Mouse (Mus musculus): ENCODE data around the gene D6Wsu163e. TPM values are rescaled to one million over a fixed set of nuclear protein-coding genes. Genes with fewer than 3 reads are reported as not detected.

D6Wsu163e gene
- polyA plus RNA-seq, 1 experiment from 2014 or later = 31.8 TPM

GRCm38 (mm10) chr6:126981539-126982234 is 41.9 kb downstream of the D6Wsu163e start:
- no peak overlapping the region for H3K9ac ChIP-seq (ENCODE audit: low read depth, low read length)

GRCm38 (mm10) chr6:126993676-126994075 is 53.9 kb downstream of the D6Wsu163e start:
- no peak overlapping the region for H3K27ac ChIP-seq (ENCODE audit: low read length)
- no peaks in the 10 kb centered on the region for H3K27me3 ChIP-seq (ENCODE audit: control insufficient read depth, insufficient read depth, low read depth, low read length)
- ATAC-seq = no peak
- H3K4me2 ChIP-seq (ENCODE audit: low read length) = no peak overlapping the region
- no peaks in the 10 kb centered on the region for H3K36me3 ChIP-seq (ENCODE audit: control insufficient read depth, insufficient read depth, low read length)
- no peaks in the 10 kb centered on the region for H3K4me1 ChIP-seq (ENCODE audit: control insufficient read depth, insufficient read depth, low read length)
- WGBS = 64% methylated on average over 2 of the region's 2 CpGs
- no peak overlapping the region for H3K4me3 ChIP-seq (ENCODE audit: low read depth, low read length)
- no peak overlapping the region for H3K9ac ChIP-seq (ENCODE audit: low read depth, low read length)
- no peaks in the 10 kb centered on the region for H3K9me3 ChIP-seq (replicated peaks; ENCODE audit: control insufficient read depth, low read length, poor library complexity, severe bottlenecking)

More at GRCm38 (mm10) chr6:126981539-126982234, 41.9 kb downstream of the D6Wsu163e start:
- Histone ChIP-seq H3K27ac (ENCODE audit: low read length) (no peak overlapping the region), H3K4me2 (ENCODE audit: low read length) (no peak overlapping the region), H3K9me3 (replicated peaks; ENCODE audit: control insufficient read depth, low read length, poor library complexity, severe bottlenecking) (no peaks in the 10 kb centered on the region), H3K36me3 (ENCODE audit: control insufficient read depth, insufficient read depth, low read length) (0 out of 2 replicates have a peak, but pooled peaks cover 6% of the 10 kb centered on the region), H3K4me3 (ENCODE audit: low read depth, low read length) (no peak overlapping the region), H3K27me3 (ENCODE audit: control insufficient read depth, insufficient read depth, low read depth, low read length) (no peaks in the 10 kb centered on the region), H3K4me1 (ENCODE audit: control insufficient read depth, insufficient read depth, low read length) (no peaks in the 10 kb centered on the region)
- no peak for ATAC-seq
- 63% methylated on average over 5 of the region's 5 CpGs for WGBS

- Histone ChIP-seq H3K9me3 (replicated peaks; ENCODE audit: control insufficient read depth, low read length, poor library complexity, severe bottlenecking) (no peaks in the 10 kb centered on the region), H3K4me2 (ENCODE audit: low read length) (no peak overlapping the region), H3K27me3 (ENCODE audit: control insufficient read depth, insufficient read depth, low read depth, low read length) (no peaks in the 10 kb centered on the region), H3K36me3 (ENCODE audit: control insufficient read depth, insufficient read depth, low read length) (no peaks in the 10 kb centered on the region), H3K4me1 (ENCODE audit: control insufficient read depth, insufficient read depth, low read length) (no peaks in the 10 kb centered on the region), H3K9ac (ENCODE audit: low read depth, low read length) (no peak overlapping the region), H3K27ac (ENCODE audit: low read length) (no peak overlapping the region), H3K4me3 (ENCODE audit: low read depth, low read length) (no peak overlapping the region)
- ATAC-seq = no peak
- WGBS = 84% methylated on average over 3 of the region's 3 CpGs
Measured at GRCm38 (mm10) chr6:126995494-126995893, 55.7 kb downstream of the D6Wsu163e start.

GRCm38 (mm10) chr6:126996399-126996798 is 56.6 kb downstream of the D6Wsu163e start:
- Histone ChIP-seq H3K36me3 (ENCODE audit: control insufficient read depth, insufficient read depth, low read length) (no peaks in the 10 kb centered on the region), H3K27me3 (ENCODE audit: control insufficient read depth, insufficient read depth, low read depth, low read length) (no peaks in the 10 kb centered on the region), H3K9ac (ENCODE audit: low read depth, low read length) (no peak overlapping the region), H3K9me3 (replicated peaks; ENCODE audit: control insufficient read depth, low read length, poor library complexity, severe bottlenecking) (no peaks in the 10 kb centered on the region), H3K4me1 (ENCODE audit: control insufficient read depth, insufficient read depth, low read length) (no peaks in the 10 kb centered on the region), H3K4me3 (ENCODE audit: low read depth, low read length) (no peak overlapping the region), H3K4me2 (ENCODE audit: low read length) (no peak overlapping the region), H3K27ac (ENCODE audit: low read length) (no peak overlapping the region)
- WGBS = 86% methylated on average over 5 of the region's 5 CpGs
- no peak for ATAC-seq

GRCm38 (mm10) chr6:127005646-127006045 is 65.9 kb downstream of the D6Wsu163e start:
- Histone ChIP-seq H3K9ac (ENCODE audit: low read depth, low read length) (no peak overlapping the region), H3K4me2 (ENCODE audit: low read length) (no peak overlapping the region), H3K27me3 (ENCODE audit: control insufficient read depth, insufficient read depth, low read depth, low read length) (no peaks in the 10 kb centered on the region), H3K36me3 (ENCODE audit: control insufficient read depth, insufficient read depth, low read length) (no peaks in the 10 kb centered on the region), H3K9me3 (replicated peaks; ENCODE audit: control insufficient read depth, low read length, poor library complexity, severe bottlenecking) (no peaks in the 10 kb centered on the region), H3K27ac (ENCODE audit: low read length) (no peak overlapping the region), H3K4me1 (ENCODE audit: control insufficient read depth, insufficient read depth, low read length) (no peaks in the 10 kb centered on the region), H3K4me3 (ENCODE audit: low read depth, low read length) (no peak overlapping the region)
- 86% methylated on average over 3 of the region's 3 CpGs for WGBS
- ATAC-seq = no peak

GRCm38 (mm10) chr6:127006551-127006950 is 66.8 kb downstream of the D6Wsu163e start:
- 88% methylated on average over 3 of the region's 3 CpGs for WGBS
- Histone ChIP-seq H3K9me3 (replicated peaks; ENCODE audit: control insufficient read depth, low read length, poor library complexity, severe bottlenecking) (no peaks in the 10 kb centered on the region), H3K4me3 (ENCODE audit: low read depth, low read length) (no peak overlapping the region), H3K27me3 (ENCODE audit: control insufficient read depth, insufficient read depth, low read depth, low read length) (no peaks in the 10 kb centered on the region), H3K36me3 (ENCODE audit: control insufficient read depth, insufficient read depth, low read length) (no peaks in the 10 kb centered on the region), H3K27ac (ENCODE audit: low read length) (no peak overlapping the region), H3K9ac (ENCODE audit: low read depth, low read length) (no peak overlapping the region), H3K4me2 (ENCODE audit: low read length) (no peak overlapping the region), H3K4me1 (ENCODE audit: control insufficient read depth, insufficient read depth, low read length) (no peaks in the 10 kb centered on the region)
- no peak for ATAC-seq

- WGBS = 96% methylated on average over 13 of the region's 13 CpGs
- no peak overlapping the region for H3K27ac ChIP-seq (ENCODE audit: low read length)
Measured at GRCm38 (mm10) chr6:127010021-127010420, 70.3 kb downstream of the D6Wsu163e start.

GRCm38 (mm10) chr6:127011947-127012535 is 72.3 kb downstream of the D6Wsu163e start:
- Histone ChIP-seq H3K4me3 (ENCODE audit: low read depth, low read length) (no peak overlapping the region), H3K9me3 (replicated peaks; ENCODE audit: control insufficient read depth, low read length, poor library complexity, severe bottlenecking) (no peaks in the 10 kb centered on the region), H3K27ac (ENCODE audit: low read length) (no peak overlapping the region), H3K27me3 (ENCODE audit: control insufficient read depth, insufficient read depth, low read depth, low read length) (no peaks in the 10 kb centered on the region), H3K4me1 (ENCODE audit: control insufficient read depth, insufficient read depth, low read length) (no peaks in the 10 kb centered on the region), H3K36me3 (ENCODE audit: control insufficient read depth, insufficient read depth, low read length) (no peaks in the 10 kb centered on the region), H3K4me2 (ENCODE audit: low read length) (no peak overlapping the region), H3K9ac (ENCODE audit: low read depth, low read length) (no peak overlapping the region)
- 70% methylated on average over 13 of the region's 13 CpGs for WGBS
- ATAC-seq = 0 out of 2 replicates have a peak, but pooled peaks have one; percentile 17

More at GRCm38 (mm10) chr6:127010021-127010420, 70.3 kb downstream of the D6Wsu163e start:
- Histone ChIP-seq H3K9ac (ENCODE audit: low read depth, low read length) (no peak overlapping the region), H3K4me1 (ENCODE audit: control insufficient read depth, insufficient read depth, low read length) (no peaks in the 10 kb centered on the region), H3K36me3 (ENCODE audit: control insufficient read depth, insufficient read depth, low read length) (no peaks in the 10 kb centered on the region), H3K4me3 (ENCODE audit: low read depth, low read length) (no peak overlapping the region), H3K9me3 (replicated peaks; ENCODE audit: control insufficient read depth, low read length, poor library complexity, severe bottlenecking) (no peaks in the 10 kb centered on the region), H3K27me3 (ENCODE audit: control insufficient read depth, insufficient read depth, low read depth, low read length) (no peaks in the 10 kb centered on the region), H3K4me2 (ENCODE audit: low read length) (no peak overlapping the region)
- ATAC-seq = no peak
